Mouse (Mus musculus): Measurements from ENCODE around the gene Stx8. TPM values are rescaled to one million over a fixed set of nuclear protein-coding genes. Genes with fewer than 3 reads are reported as not detected.

The Stx8 gene
- polyA plus RNA-seq, 1 experiment from 2014 or later = 48.9 TPM

DNA sequence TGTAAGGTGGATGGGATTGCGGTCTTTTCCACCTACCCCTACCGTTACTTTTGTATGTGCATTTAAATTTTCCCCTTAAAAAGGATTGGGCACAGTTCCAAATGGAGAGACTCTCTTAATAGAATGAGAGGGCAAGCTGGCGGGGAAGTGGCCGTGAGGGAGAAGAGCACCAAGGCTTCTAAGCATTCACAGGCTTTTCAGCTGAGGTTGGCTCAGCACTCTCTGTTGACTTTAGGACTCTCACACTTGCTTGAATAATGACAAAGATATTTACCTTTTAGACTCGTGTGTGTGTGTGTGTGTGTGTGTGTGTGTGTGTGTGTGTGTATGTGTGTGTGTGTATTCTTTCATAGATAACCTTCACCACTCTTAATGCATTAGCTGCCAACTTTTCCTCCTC lies 105.8 kb downstream of the Stx8 start:
- Histone ChIP-seq H3K36me3 (ENCODE audit: insufficient read depth, low read length) (no peaks in the 10 kb centered on the region), H3K4me2 (replicated peaks; ENCODE audit: low read depth, low read length) (no peak overlapping the region), H3K27ac (ENCODE audit: low read length) (no peak overlapping the region), H3K27me3 (ENCODE audit: insufficient read depth, low read length) (no peaks in the 10 kb centered on the region), H3K9me3 (ENCODE audit: low read length) (no peaks in the 10 kb centered on the region), H3K9ac (replicated peaks; ENCODE audit: low read length) (no peak overlapping the region), H3K4me3 (ENCODE audit: low read length) (no peak overlapping the region), H3K4me1 (ENCODE audit: insufficient read depth, low read length) (peaks cover 24% of the 10 kb centered on the region)
- no peak for ATAC-seq (ENCODE audit: low FRiP score, low TSS enrichment)
- WGBS = 45% methylated on average over 5 of the region's 5 CpGs

DNA sequence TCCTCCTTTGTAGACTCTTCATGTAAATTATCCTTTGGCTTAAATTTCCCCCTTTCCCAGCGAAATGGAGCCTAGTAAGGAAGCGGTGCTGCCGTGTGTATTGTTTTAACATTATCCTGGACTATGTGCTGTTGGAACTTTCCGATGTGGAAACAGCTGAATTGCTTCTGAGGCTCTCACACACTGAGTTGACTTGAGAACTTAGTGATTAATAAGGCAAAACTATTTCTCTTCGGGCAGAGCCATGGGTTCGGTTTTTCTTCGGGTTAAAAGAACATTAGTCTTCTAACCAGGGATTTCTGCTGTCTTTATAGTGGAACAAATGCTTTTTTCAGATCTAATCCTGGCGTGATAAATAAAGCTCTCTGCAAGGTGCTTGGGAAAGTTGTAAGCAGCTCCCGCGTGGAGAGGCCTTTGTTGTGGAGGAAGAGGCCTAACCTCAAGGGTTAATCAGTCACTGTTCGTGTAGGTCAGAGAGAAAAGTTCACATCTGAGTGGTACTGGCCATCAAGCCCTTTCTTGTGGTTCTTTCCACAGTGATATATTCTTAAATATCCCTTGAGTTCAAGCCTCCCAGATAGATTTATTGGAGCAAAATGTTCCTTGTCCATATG lies 106.7 kb downstream of the Stx8 start:
- 35% methylated on average over 11 of the region's 11 CpGs for WGBS
- no peak for ATAC-seq (ENCODE audit: low FRiP score, low TSS enrichment)
- H3K27ac ChIP-seq (ENCODE audit: low read length) = 0 out of 2 replicates have a peak overlapping the region, but pooled peaks have one; percentile 13

DNA sequence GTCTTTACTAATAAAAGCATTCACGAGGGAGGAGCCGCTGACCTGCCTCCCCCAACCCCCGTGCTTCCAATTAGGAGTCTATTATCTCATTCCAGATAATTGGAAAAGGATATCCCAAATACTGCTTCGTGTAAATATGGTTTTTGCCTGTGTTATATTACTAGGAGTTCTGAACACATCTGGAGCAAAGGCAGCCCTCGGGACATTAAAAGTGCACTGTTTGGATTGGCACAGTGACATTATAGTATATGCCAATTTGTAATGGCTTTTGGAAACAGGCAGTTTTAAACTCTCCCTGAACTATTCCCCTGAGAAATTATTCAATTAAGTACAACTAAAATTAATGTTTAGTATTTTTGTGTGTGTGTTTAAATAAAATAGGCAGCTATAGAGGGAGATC lies 108.7 kb downstream of the Stx8 start:
- 23% methylated on average over 5 of the region's 5 CpGs for WGBS
- no peak overlapping the region for H3K27ac ChIP-seq (ENCODE audit: low read length)
- H3K27me3 ChIP-seq (ENCODE audit: insufficient read depth, low read length) = no peaks in the 10 kb centered on the region
- no peaks in the 10 kb centered on the region for H3K9me3 ChIP-seq (ENCODE audit: low read length)
- no peaks in the 10 kb centered on the region for H3K36me3 ChIP-seq (ENCODE audit: insufficient read depth, low read length)
- H3K4me1 ChIP-seq (ENCODE audit: insufficient read depth, low read length) = peaks cover 34% of the 10 kb centered on the region
- no peak overlapping the region for H3K9ac ChIP-seq (replicated peaks; ENCODE audit: low read length)
- no peak for ATAC-seq (ENCODE audit: low FRiP score, low TSS enrichment)
- no peak overlapping the region for H3K4me3 ChIP-seq (ENCODE audit: low read length)
- H3K4me2 ChIP-seq (replicated peaks; ENCODE audit: low read depth, low read length) = no peak overlapping the region

More for the DNA sequence above, 106.7 kb downstream of the Stx8 start:
- peaks cover 31% of the 10 kb centered on the region for H3K4me1 ChIP-seq (ENCODE audit: insufficient read depth, low read length)
- no peaks in the 10 kb centered on the region for H3K27me3 ChIP-seq (ENCODE audit: insufficient read depth, low read length)
- H3K9ac ChIP-seq (replicated peaks; ENCODE audit: low read length) = no peak overlapping the region
- no peak overlapping the region for H3K4me2 ChIP-seq (replicated peaks; ENCODE audit: low read depth, low read length)
- no peaks in the 10 kb centered on the region for H3K9me3 ChIP-seq (ENCODE audit: low read length)
- H3K4me3 ChIP-seq (ENCODE audit: low read length) = no peak overlapping the region
- H3K36me3 ChIP-seq (ENCODE audit: insufficient read depth, low read length) = no peaks in the 10 kb centered on the region

DNA sequence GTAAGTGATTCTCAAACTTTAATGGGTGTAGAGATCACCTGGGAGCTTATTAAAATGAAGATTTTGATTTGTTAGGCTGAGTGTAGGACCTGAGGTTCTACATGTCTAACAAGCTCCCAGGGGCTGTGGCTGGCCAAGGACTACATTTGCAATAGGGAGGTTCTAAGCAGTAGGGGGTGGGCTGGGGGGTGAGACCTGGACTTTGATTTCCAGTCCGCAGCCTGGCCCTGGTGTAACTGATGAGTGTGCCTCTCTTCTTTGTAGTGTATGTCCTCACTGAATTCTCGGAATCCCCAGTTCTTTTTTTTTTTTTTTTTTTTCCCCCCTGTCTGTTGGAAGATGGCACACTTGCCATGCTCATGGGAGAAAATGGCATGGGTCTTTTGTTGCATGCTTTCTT lies 109.3 kb downstream of the Stx8 start:
- Histone ChIP-seq H3K9me3 (ENCODE audit: low read length) (no peaks in the 10 kb centered on the region), H3K9ac (replicated peaks; ENCODE audit: low read length) (no peak overlapping the region), H3K27ac (ENCODE audit: low read length) (no peak overlapping the region), H3K4me2 (replicated peaks; ENCODE audit: low read depth, low read length) (no peak overlapping the region), H3K36me3 (ENCODE audit: insufficient read depth, low read length) (no peaks in the 10 kb centered on the region), H3K27me3 (ENCODE audit: insufficient read depth, low read length) (no peaks in the 10 kb centered on the region), H3K4me1 (ENCODE audit: insufficient read depth, low read length) (peaks cover 34% of the 10 kb centered on the region), H3K4me3 (ENCODE audit: low read length) (no peak overlapping the region)
- no peak for ATAC-seq (ENCODE audit: low FRiP score, low TSS enrichment)
- 77% methylated on average over 2 of the region's 2 CpGs for WGBS

DNA sequence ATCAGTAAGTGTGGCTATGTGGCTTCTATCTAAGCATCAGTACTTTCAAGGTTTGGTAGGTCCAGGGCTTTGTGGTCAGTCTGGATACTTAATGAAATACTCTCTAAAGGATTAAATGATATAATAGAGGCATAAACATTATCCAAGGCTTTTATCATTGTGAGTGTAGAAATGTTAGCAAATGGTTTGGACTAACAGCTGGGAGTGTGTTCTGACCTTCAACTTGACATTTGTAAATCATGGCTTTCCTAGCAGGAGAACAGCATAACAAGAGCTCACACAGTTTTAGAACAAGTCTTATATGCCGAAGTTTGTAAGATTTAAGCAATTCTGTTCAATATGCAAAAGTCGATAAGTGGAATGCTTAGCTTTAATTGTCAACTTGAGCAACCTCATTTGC lies 113.8 kb downstream of the Stx8 start:
- no peak for ATAC-seq (ENCODE audit: low FRiP score, low TSS enrichment)
- H3K9me3 ChIP-seq (ENCODE audit: low read length) = no peaks in the 10 kb centered on the region
- H3K27me3 ChIP-seq (ENCODE audit: insufficient read depth, low read length) = no peaks in the 10 kb centered on the region
- no peak overlapping the region for H3K27ac ChIP-seq (ENCODE audit: low read length)
- 80% methylated on average over 2 of the region's 2 CpGs for WGBS
- no peak overlapping the region for H3K4me3 ChIP-seq (ENCODE audit: low read length)
- no peak overlapping the region for H3K4me2 ChIP-seq (replicated peaks; ENCODE audit: low read depth, low read length)
- no peak overlapping the region for H3K9ac ChIP-seq (replicated peaks; ENCODE audit: low read length)
- peaks cover 15% of the 10 kb centered on the region; the same call in 1 of the 2 replicates for H3K4me1 ChIP-seq (ENCODE audit: insufficient read depth, low read length)
- H3K36me3 ChIP-seq (ENCODE audit: insufficient read depth, low read length) = no peaks in the 10 kb centered on the region

DNA sequence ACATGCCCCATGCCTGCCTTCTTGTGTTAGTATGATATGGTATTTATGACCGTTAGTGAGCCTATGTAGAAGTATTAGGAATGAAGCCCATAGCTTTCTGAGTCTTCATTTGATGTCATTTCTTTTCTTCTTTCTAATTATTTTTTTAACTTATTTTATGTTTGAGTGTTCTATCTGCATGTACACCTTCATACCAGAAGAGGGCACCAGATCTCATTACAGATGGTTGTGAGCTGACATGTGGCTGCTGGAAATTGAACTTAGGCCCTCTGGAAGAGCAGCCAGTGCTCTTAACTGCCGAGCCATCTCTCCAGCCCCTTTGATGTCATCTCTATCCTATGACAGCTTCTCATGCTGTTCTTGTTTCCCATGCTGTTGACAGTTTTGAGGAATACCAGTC lies 115.0 kb downstream of the Stx8 start:
- no peak overlapping the region for H3K27ac ChIP-seq (ENCODE audit: low read length)
- H3K27me3 ChIP-seq (ENCODE audit: insufficient read depth, low read length) = no peaks in the 10 kb centered on the region
- H3K9ac ChIP-seq (replicated peaks; ENCODE audit: low read length) = no peak overlapping the region
- WGBS = 93% methylated on average over 2 of the region's 2 CpGs
- no peaks in the 10 kb centered on the region for H3K9me3 ChIP-seq (ENCODE audit: low read length)
- no peak overlapping the region for H3K4me3 ChIP-seq (ENCODE audit: low read length)
- H3K36me3 ChIP-seq (ENCODE audit: insufficient read depth, low read length) = no peaks in the 10 kb centered on the region
- H3K4me2 ChIP-seq (replicated peaks; ENCODE audit: low read depth, low read length) = no peak overlapping the region
- peaks cover 10% of the 10 kb centered on the region; the same call in 1 of the 2 replicates for H3K4me1 ChIP-seq (ENCODE audit: insufficient read depth, low read length)
- ATAC-seq (ENCODE audit: low FRiP score, low TSS enrichment) = no peak

DNA sequence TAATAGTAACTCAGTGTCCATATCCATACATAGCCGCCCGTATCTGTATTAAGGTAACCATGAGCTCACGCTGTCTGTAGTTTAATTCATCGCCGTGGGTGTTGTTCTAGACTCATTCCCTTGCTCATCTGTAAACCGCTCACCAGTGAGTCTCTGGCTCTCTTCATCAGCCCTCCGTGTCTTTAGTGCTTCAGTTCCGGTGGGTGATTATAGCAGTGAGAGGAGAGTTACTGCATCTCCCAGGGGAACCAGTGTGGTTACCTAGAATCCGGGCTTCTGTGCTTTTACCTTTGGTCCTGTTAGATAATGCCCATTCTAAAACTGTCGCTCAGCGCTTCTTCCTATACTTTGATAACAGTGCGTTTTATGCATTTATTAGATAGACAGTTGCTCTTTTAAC lies 116.8 kb downstream of the Stx8 start:
- no peak overlapping the region for H3K27ac ChIP-seq (ENCODE audit: low read length)
- H3K4me3 ChIP-seq (ENCODE audit: low read length) = no peak overlapping the region
- H3K36me3 ChIP-seq (ENCODE audit: insufficient read depth, low read length) = no peaks in the 10 kb centered on the region
- peaks cover 6% of the 10 kb centered on the region; the same call in 1 of the 2 replicates for H3K4me1 ChIP-seq (ENCODE audit: insufficient read depth, low read length)
- H3K4me2 ChIP-seq (replicated peaks; ENCODE audit: low read depth, low read length) = no peak overlapping the region
- H3K9ac ChIP-seq (replicated peaks; ENCODE audit: low read length) = no peak overlapping the region
- ATAC-seq (ENCODE audit: low FRiP score, low TSS enrichment) = no peak
- WGBS = 89% methylated on average over 12 of the region's 12 CpGs
- no peaks in the 10 kb centered on the region for H3K27me3 ChIP-seq (ENCODE audit: insufficient read depth, low read length)
- no peaks in the 10 kb centered on the region for H3K9me3 ChIP-seq (ENCODE audit: low read length)

DNA sequence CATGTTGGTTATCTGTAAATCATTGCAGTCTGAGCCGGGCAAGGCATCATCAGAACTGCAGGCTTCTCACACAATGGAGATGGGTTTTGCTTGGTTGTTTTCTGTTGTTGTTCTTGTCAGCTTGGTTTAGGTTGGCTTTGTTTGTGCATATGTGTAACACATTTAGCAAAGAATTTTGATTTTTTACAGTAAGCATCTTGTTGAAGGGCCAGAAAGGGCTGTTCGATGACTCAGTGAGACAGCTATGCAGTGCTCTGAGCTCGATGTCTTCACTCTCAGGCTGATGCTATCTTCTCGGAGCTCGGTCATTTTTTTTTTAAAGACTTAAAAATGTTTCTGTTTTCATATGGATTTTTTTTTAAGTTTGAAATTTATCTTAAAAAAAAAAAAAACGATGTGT lies 117.6 kb downstream of the Stx8 start:
- whole genome bisulfite sequencing = 79% methylated on average over 6 of the region's 6 CpGs
- Histone ChIP-seq H3K4me1 (ENCODE audit: insufficient read depth, low read length) (0 out of 2 replicates have a peak, but pooled peaks cover 3% of the 10 kb centered on the region), H3K36me3 (ENCODE audit: insufficient read depth, low read length) (no peaks in the 10 kb centered on the region), H3K4me2 (replicated peaks; ENCODE audit: low read depth, low read length) (no peak overlapping the region), H3K9ac (replicated peaks; ENCODE audit: low read length) (no peak overlapping the region), H3K27ac (ENCODE audit: low read length) (no peak overlapping the region), H3K27me3 (ENCODE audit: insufficient read depth, low read length) (no peaks in the 10 kb centered on the region), H3K4me3 (ENCODE audit: low read length) (no peak overlapping the region), H3K9me3 (ENCODE audit: low read length) (no peaks in the 10 kb centered on the region)
- ATAC-seq (ENCODE audit: low FRiP score, low TSS enrichment) = no peak

DNA sequence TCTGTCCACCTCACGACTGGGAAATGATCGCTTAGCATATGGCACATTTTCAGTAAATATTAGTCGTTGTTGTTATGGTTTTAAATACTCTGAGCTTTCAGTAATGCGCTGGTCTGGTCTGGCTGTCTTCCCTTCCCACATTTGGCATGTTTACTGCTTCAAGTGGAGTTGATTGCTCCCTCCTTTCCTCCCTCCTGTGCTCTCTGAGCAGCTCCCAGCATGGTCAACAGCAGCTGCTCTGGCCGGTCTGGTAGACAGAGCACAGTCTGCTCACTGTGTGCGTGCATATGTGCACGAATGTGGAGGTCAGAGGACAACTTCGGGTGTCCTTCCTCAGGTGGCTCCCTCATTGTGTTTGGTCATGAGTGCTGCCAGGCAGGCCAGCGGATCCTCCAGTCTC lies 120.2 kb downstream of the Stx8 start:
- H3K36me3 ChIP-seq (ENCODE audit: insufficient read depth, low read length) = no peaks in the 10 kb centered on the region
- no peaks in the 10 kb centered on the region for H3K27me3 ChIP-seq (ENCODE audit: insufficient read depth, low read length)
- H3K9ac ChIP-seq (replicated peaks; ENCODE audit: low read length) = no peak overlapping the region
- no peak overlapping the region for H3K4me3 ChIP-seq (ENCODE audit: low read length)
- no peak overlapping the region for H3K4me2 ChIP-seq (replicated peaks; ENCODE audit: low read depth, low read length)
- peaks cover 10% of the 10 kb centered on the region; the same call in 1 of the 2 replicates for H3K4me1 ChIP-seq (ENCODE audit: insufficient read depth, low read length)
- no peaks in the 10 kb centered on the region for H3K9me3 ChIP-seq (ENCODE audit: low read length)
- ATAC-seq (ENCODE audit: low FRiP score, low TSS enrichment) = 0 out of 2 replicates have a peak, but pooled peaks have one; percentile 46
- 55% methylated on average over 9 of the region's 9 CpGs for WGBS
- H3K27ac ChIP-seq (ENCODE audit: low read length) = no peak overlapping the region; the same call in 1 of the 2 replicates

DNA sequence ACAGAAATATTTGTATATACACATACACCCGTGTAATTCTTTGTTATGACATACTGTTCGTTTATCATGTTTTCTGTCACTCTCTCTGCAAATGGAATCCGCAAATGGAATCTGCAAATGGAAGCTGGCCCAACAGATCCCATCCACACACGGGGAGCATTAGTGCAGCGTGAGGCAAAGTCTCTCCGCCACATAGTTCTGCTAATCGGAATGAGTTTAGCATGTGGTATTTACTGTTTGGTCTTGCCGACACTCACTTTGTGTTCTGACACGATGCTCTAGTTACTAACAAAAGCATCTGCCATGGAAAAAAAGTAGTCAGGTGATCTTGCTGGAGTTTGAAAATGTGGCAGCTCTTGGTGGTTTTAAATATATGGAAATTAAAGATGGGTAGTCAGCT lies 123.4 kb downstream of the Stx8 start:
- ATAC-seq (ENCODE audit: low FRiP score, low TSS enrichment) = no peak
- no peak overlapping the region for H3K27ac ChIP-seq (ENCODE audit: low read length)
- 76% methylated on average over 9 of the region's 9 CpGs for WGBS
- peaks cover 10% of the 10 kb centered on the region; the same call in 1 of the 2 replicates for H3K4me1 ChIP-seq (ENCODE audit: insufficient read depth, low read length)
- H3K27me3 ChIP-seq (ENCODE audit: insufficient read depth, low read length) = no peaks in the 10 kb centered on the region
- H3K9ac ChIP-seq (replicated peaks; ENCODE audit: low read length) = no peak overlapping the region
- H3K4me3 ChIP-seq (ENCODE audit: low read length) = no peak overlapping the region
- H3K9me3 ChIP-seq (ENCODE audit: low read length) = no peaks in the 10 kb centered on the region
- no peaks in the 10 kb centered on the region for H3K36me3 ChIP-seq (ENCODE audit: insufficient read depth, low read length)
- H3K4me2 ChIP-seq (replicated peaks; ENCODE audit: low read depth, low read length) = no peak overlapping the region

Data from kidney, embryonic 16.5 days (tissue).